Mouse (Mus musculus): ENCODE data around the gene Poc1a.

DNA sequence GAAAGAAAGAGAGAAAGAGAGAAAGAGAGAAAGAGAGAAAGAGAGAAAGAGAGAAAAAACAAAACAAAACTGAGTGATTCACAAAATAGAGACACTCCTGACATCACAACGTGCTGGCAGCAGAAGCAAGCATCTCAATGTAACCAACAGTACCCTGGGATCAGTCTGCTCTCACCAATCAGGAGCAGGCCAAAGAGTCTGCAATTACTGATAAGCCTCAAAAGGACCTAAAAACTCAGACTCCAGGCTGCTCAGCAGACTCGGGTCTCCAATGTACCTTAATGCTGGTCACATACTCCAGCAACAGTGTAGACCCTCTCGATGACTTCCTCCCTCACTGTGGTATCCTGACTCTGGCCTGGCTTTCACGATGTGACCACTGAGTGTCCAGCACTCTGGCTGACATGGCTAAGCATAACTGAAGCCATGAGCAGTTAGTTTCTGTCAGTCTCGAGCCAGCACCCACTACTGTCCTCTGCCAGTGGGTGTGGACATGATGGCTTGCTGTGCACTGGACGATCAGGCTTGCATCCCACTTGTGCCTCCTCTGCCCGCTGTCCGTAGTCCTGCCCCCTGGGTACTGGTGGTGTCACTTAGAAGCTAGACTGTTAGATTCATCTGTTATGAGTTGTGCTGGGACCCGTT lies 117.9 kb downstream of the Poc1a start:
- TF ChIP-seq CTCF (IDR thresholded peaks at IDR 0.05; ENCODE audit: control insufficient read depth, insufficient read depth, insufficient replicate concordance, low read depth, low read length) (no peak), POLR2A (IDR thresholded peaks at IDR 0.05; ENCODE audit: control insufficient read depth, low read depth, low read length) (no peak)
